Mouse (Mus musculus) kidney, embryonic 15.5 days (tissue): Measurements from ENCODE around the gene Nsd1. TPM values are rescaled to one million over a fixed set of nuclear protein-coding genes. Genes with fewer than 3 reads are reported as not detected.

Source experiments
- ATAC-seq: fragments of 200-750 bp; cut with Nextera tagmentation; replicated peaks from 2 replicates; pipeline ENCODE4 v1.8.0; 2017; ENCODE audit warnings: moderate TSS enrichment; ENCODE audit not compliant: low FRiP score
- H3K27ac ChIP-seq: fragments of 300-500 bp; sonication (generic); 2 replicates; pipeline ENCODE4 v1.5.1; 2015; ENCODE audit warnings: mild to moderate bottlenecking, inconsistent platforms
- H3K27me3 ChIP-seq: fragments of 300-500 bp; sonication (generic); 2 replicates; pipeline ENCODE4 v1.6.1; 2015; ENCODE audit warnings: inconsistent platforms
- H3K36me3 ChIP-seq: fragments of 300-500 bp; sonication (generic); 2 replicates; pipeline ENCODE4 v1.6.1; 2015; ENCODE audit warnings: inconsistent platforms
- H3K4me1 ChIP-seq: fragments of 300-500 bp; sonication (generic); 2 replicates; pipeline ENCODE4 v1.6.1; 2015; ENCODE audit warnings: inconsistent platforms
- H3K4me2 ChIP-seq: fragments of 300-500 bp; sonication (generic); 2 replicates; pipeline ENCODE4 v1.6.1; 2015; ENCODE audit warnings: moderate library complexity, mild to moderate bottlenecking, inconsistent platforms
- H3K4me3 ChIP-seq: fragments of 300-500 bp; sonication (generic); replicated peaks from 2 replicates; pipeline ENCODE4 v1.5.1; 2015; ENCODE audit warnings: mild to moderate bottlenecking, inconsistent platforms
- H3K9ac ChIP-seq: fragments of 300-500 bp; sonication (generic); 2 replicates; pipeline ENCODE4 v1.6.1; 2015; ENCODE audit warnings: mild to moderate bottlenecking, inconsistent platforms
- H3K9me3 ChIP-seq: fragments of 300-500 bp; sonication (generic); replicated peaks from 2 replicates; pipeline ENCODE4 v1.6.1; 2016; ENCODE audit warnings: inconsistent platforms
- WGBS: fragments of 180-500 bp; shearing (Covaris S2); methylation state at CpG from one replicate; pipeline ENCODE4 v1.1.7; 2015; ENCODE audit warnings: mixed read lengths; 5-methylcytosine and 5-hydroxymethylcytosine counted together
- polyA plus RNA-seq: library from polyadenylated mRNA; unstranded; fragments of >200 nt; fragmentation: Nextera tagmentation; extraction: Ambion mirVana; gene quantifications from 2 replicates; pipeline ENCODE4 v1.2.1, GENCODE M21; 2015

Gene Nsd1
- polyA plus RNA-seq, 1 experiment from 2014 or later = 66.9 TPM

- no peak overlapping the region for H3K9ac ChIP-seq
- H3K27me3 ChIP-seq = no peaks in the 10 kb centered on the region
- H3K4me2 ChIP-seq = peak overlapping the region; percentile 94
- no peaks in the 10 kb centered on the region for H3K9me3 ChIP-seq
- H3K27ac ChIP-seq = no peak overlapping the region
- 38% methylated on average over 8 of the region's 8 CpGs for WGBS
- peak overlapping the region; percentile 78 for H3K4me3 ChIP-seq
- H3K36me3 ChIP-seq = peaks cover 40% of the 10 kb centered on the region
- ATAC-seq = no peak
- peaks cover 64% of the 10 kb centered on the region for H3K4me1 ChIP-seq
Measured at GRCm38 (mm10) chr13:55327633-55328032, 118.1 kb downstream of the Nsd1 start.

GRCm38 (mm10) chr13:55328171-55328570 lies 118.6 kb downstream of the Nsd1 start:
- H3K9ac ChIP-seq = peak overlapping the region; percentile 68
- ATAC-seq = no peak
- WGBS = 84% methylated on average over 6 of the region's 6 CpGs

GRCm38 (mm10) chr13:55328641-55329040 lies 119.1 kb downstream of the Nsd1 start:
- H3K4me2 ChIP-seq = peak overlapping the region; percentile 94
- ATAC-seq = no peak
- H3K27ac ChIP-seq = no peak overlapping the region
- H3K4me1 ChIP-seq = peaks cover 54% of the 10 kb centered on the region
- peak overlapping the region; percentile 68 for H3K9ac ChIP-seq
- no peaks in the 10 kb centered on the region for H3K27me3 ChIP-seq
- H3K4me3 ChIP-seq = peak overlapping the region; percentile 78
- H3K36me3 ChIP-seq = peaks cover 32% of the 10 kb centered on the region
- WGBS = 88% methylated on average over 4 of the region's 4 CpGs
- no peaks in the 10 kb centered on the region for H3K9me3 ChIP-seq

More at GRCm38 (mm10) chr13:55328171-55328570, 118.6 kb downstream of the Nsd1 start:
- H3K4me3 ChIP-seq = peak overlapping the region; percentile 78
- peaks cover 37% of the 10 kb centered on the region for H3K36me3 ChIP-seq
- no peak overlapping the region for H3K27ac ChIP-seq
- H3K9me3 ChIP-seq = no peaks in the 10 kb centered on the region
- H3K27me3 ChIP-seq = no peaks in the 10 kb centered on the region
- peak overlapping the region; percentile 94 for H3K4me2 ChIP-seq
- peaks cover 59% of the 10 kb centered on the region for H3K4me1 ChIP-seq

DNA sequence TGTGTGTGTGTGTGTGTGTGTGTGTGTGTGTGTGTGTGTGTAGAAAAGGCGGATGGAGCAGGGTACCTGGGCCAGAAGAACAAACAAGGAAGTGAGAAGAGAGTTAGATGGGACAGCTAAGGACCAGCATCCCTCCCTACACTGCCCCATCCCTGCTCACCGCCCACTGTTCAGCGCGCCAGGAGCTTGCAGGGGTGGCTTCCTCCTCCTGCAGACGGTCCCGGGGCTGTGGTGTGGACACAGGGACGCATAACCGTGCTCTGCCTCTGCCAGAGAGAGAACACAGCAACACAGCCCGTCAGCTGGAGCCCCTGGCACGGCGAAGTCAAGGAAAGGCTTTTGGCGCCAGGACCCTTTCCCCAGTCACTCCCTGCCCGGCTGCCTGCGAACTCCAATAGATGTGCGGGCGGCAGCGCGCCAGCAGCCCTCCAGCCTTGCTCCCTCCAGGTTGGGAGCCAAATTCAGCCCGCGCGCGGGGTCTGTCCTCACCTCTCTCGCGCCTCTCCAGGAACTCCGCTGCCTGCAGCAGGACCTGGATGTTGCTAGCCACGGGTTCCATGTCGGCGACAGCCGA lies 119.6 kb downstream of the Nsd1 start:
- no peaks in the 10 kb centered on the region for H3K9me3 ChIP-seq

GRCm38 (mm10) chr13:55329683-55330566 lies 120.3 kb downstream of the Nsd1 start, which contains the start of gene Mxd3:
Mxd3 (minus strand) TSS chr13:55329823.
- Histone ChIP-seq H3K9me3 (no peaks in the 10 kb centered on the region), H3K27me3 (no peaks in the 10 kb centered on the region), H3K9ac (peak within 1 kb of the TSS; percentile 76), H3K4me1 (peaks cover 48% of the 10 kb centered on the region), H3K4me3 (peak within 1 kb of the TSS; percentile 78), H3K27ac (peak within 1 kb of the TSS; percentile 97), H3K4me2 (peak within 1 kb of the TSS; percentile 94), H3K36me3 (peaks cover 20% of the 10 kb centered on the region)
- under 1% methylated on average over 80 of the region's 82 CpGs for WGBS
- peak; percentile 89 for ATAC-seq

More for the DNA sequence above, 119.6 kb downstream of the Nsd1 start:
- peak overlapping the region; percentile 68 for H3K9ac ChIP-seq
- H3K4me1 ChIP-seq = peaks cover 48% of the 10 kb centered on the region
- peak overlapping the region; percentile 94 for H3K4me2 ChIP-seq
- H3K27ac ChIP-seq = peak overlapping the region; percentile 97
- H3K27me3 ChIP-seq = no peaks in the 10 kb centered on the region
- under 1% methylated on average over 25 of the region's 29 CpGs for WGBS
- peak overlapping the region; percentile 78 for H3K4me3 ChIP-seq
- H3K36me3 ChIP-seq = peaks cover 26% of the 10 kb centered on the region
- peak; percentile 30 for ATAC-seq

GRCm38 (mm10) chr13:55330567-55331400 lies 121.2 kb downstream of the Nsd1 start:
- 40% methylated on average over 14 of the region's 14 CpGs for WGBS
- Histone ChIP-seq H3K4me2 (peak overlapping the region; percentile 94), H3K27me3 (no peaks in the 10 kb centered on the region), H3K9ac (peak overlapping the region; percentile 76), H3K36me3 (peaks cover 12% of the 10 kb centered on the region), H3K27ac (peak overlapping the region; percentile 97), H3K4me1 (peaks cover 42% of the 10 kb centered on the region), H3K4me3 (peak overlapping the region; percentile 78), H3K9me3 (no peaks in the 10 kb centered on the region)
- no peak for ATAC-seq

- 83% methylated on average over 3 of the region's 3 CpGs for WGBS
- Histone ChIP-seq H3K27me3 (no peaks in the 10 kb centered on the region), H3K9ac (no peak overlapping the region), H3K4me3 (no peak overlapping the region), H3K27ac (no peak overlapping the region), H3K9me3 (no peaks in the 10 kb centered on the region), H3K4me2 (no peak overlapping the region), H3K36me3 (no peaks in the 10 kb centered on the region), H3K4me1 (peaks cover 32% of the 10 kb centered on the region)
- no peak for ATAC-seq
Measured at GRCm38 (mm10) chr13:55332331-55332730, 122.7 kb downstream of the Nsd1 start.

DNA sequence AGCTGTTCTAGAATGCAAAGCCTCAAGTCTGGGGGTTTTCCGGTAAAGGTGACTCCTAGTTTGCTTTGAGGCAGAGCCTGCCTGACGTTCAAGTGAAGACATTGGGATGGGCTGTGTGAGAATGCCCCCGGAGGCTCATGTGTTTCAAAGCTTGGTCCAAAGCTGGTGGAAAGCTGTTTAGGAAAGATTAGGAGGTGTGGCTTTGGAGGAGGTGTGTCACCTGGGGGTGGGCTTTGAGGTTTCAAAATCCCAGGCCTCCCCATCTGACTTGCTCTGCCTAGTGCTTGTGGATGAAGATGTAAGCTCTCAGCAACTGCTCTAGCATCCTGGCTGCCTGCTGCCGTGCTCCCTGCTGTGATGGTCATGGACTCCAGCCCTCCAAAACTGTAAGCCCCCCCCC lies 126.1 kb downstream of the Nsd1 start:
- Histone ChIP-seq H3K4me2 (no peak overlapping the region), H3K36me3 (no peaks in the 10 kb centered on the region), H3K9ac (no peak overlapping the region), H3K4me1 (peaks cover 5% of the 10 kb centered on the region), H3K27me3 (no peaks in the 10 kb centered on the region), H3K4me3 (no peak overlapping the region), H3K27ac (no peak overlapping the region), H3K9me3 (no peaks in the 10 kb centered on the region)
- ATAC-seq = no peak
- WGBS = 84% methylated on average over 4 of the region's 4 CpGs

DNA sequence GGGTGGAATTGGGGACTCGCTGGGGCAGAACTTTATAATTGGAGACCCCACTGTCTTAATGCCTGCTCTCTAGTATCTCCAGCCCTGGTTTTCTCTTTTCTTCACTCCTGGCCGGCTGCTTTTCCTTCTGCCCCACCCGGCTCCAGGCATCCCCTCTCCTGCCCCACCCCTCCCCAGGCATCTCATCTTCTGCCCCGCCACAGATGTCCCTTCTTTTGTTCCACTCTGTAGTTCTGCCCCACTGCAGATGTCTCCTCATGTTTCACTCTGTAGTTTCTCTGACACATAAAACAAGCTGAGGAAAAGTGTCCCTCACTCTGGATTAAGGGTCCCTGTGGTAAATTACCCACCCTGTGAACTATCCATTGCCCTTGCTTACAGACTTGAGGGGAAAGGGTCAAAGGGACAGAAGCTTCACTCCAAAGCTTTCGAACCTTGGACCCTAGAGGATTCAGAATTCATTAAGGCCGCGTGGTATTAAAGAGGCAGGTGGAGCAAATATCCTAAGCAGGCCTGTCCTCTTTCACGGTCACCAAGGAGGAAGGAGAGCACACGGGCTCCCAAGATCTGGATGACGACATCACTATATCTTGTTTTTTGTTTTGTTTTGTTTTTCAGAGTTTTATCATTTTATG lies 127.9 kb downstream of the Nsd1 start:
- H3K36me3 ChIP-seq = no peaks in the 10 kb centered on the region
- H3K9ac ChIP-seq = no peak overlapping the region
- no peaks in the 10 kb centered on the region for H3K27me3 ChIP-seq
- H3K4me3 ChIP-seq = no peak overlapping the region
- H3K4me2 ChIP-seq = no peak overlapping the region
- WGBS = 44% methylated on average over 10 of the region's 10 CpGs
- 0 out of 2 replicates have a peak overlapping the region, but pooled peaks have one; percentile 8 for H3K27ac ChIP-seq
- 0 out of 2 replicates have a peak, but pooled peaks have one; percentile 46 for ATAC-seq
- H3K4me1 ChIP-seq = no peaks in the 10 kb centered on the region
- no peaks in the 10 kb centered on the region for H3K9me3 ChIP-seq

GRCm38 (mm10) chr13:55338131-55339054 lies 128.8 kb downstream of the Nsd1 start:
- Histone ChIP-seq H3K4me3 (no peak overlapping the region), H3K4me2 (no peak overlapping the region), H3K9ac (no peak overlapping the region), H3K9me3 (no peaks in the 10 kb centered on the region), H3K27me3 (no peaks in the 10 kb centered on the region), H3K36me3 (no peaks in the 10 kb centered on the region), H3K4me1 (no peaks in the 10 kb centered on the region), H3K27ac (no peak overlapping the region)
- ATAC-seq = no peak
- 60% methylated on average over 12 of the region's 12 CpGs for WGBS
